Mouse (Mus musculus) midbrain, embryonic 12.5 days (tissue): ENCODE results near the gene Gatc. TPM values are rescaled to one million over a fixed set of nuclear protein-coding genes. Genes with fewer than 3 reads are reported as not detected.
A peak's percentile ranks its signal among the peaks of the same experiment; 100 is the strongest.

ENCODE experiments used
- ATAC-seq: fragments of 200-750 bp; cut with Nextera tagmentation; 2 replicates; pipeline ENCODE4 v1.8.0; 2017; ENCODE audit warnings: low read depth, moderate TSS enrichment, moderate library complexity; ENCODE audit not compliant: low FRiP score
- H3K27ac ChIP-seq: fragments of 300-500 bp; sonication (generic); replicated peaks from 2 replicates; pipeline ENCODE4 v1.5.1; 2016; ENCODE audit warnings: mild to moderate bottlenecking
- H3K27me3 ChIP-seq: fragments of 300-500 bp; sonication (generic); 2 replicates; pipeline ENCODE4 v1.6.1; 2016; ENCODE audit warnings: mild to moderate bottlenecking
- H3K36me3 ChIP-seq: fragments of 300-500 bp; sonication (generic); 2 replicates; pipeline ENCODE4 v1.6.1; 2016
- H3K4me1 ChIP-seq: fragments of 300-500 bp; sonication (generic); 2 replicates; pipeline ENCODE4 v1.6.1; 2016
- H3K4me2 ChIP-seq: fragments of 300-500 bp; sonication (generic); replicated peaks from 2 replicates; pipeline ENCODE4 v1.6.1; 2016; ENCODE audit warnings: mild to moderate bottlenecking, moderate library complexity
- H3K4me3 ChIP-seq: fragments of 300-500 bp; sonication (generic); 2 replicates; pipeline ENCODE4 v1.5.1; 2016; ENCODE audit warnings: mild to moderate bottlenecking
- H3K9ac ChIP-seq: fragments of 300-500 bp; sonication (generic); replicated peaks from 2 replicates; pipeline ENCODE4 v1.6.1; 2016; ENCODE audit warnings: mild to moderate bottlenecking, moderate library complexity
- H3K9me3 ChIP-seq: fragments of 300-500 bp; sonication (generic); 2 replicates; pipeline ENCODE4 v1.6.1; 2016; ENCODE audit warnings: mild to moderate bottlenecking
- WGBS: fragments of 180-500 bp; shearing (Covaris S2); methylation state at CpG from one replicate; pipeline ENCODE4 v1.1.7; 2016; 5-methylcytosine and 5-hydroxymethylcytosine counted together
- polyA plus RNA-seq: library from polyadenylated mRNA; unstranded; fragments of >200 nt; fragmentation: Nextera tagmentation; extraction: Ambion mirVana; gene quantifications from 2 replicates; pipeline ENCODE4 v1.2.1, GENCODE M21; 2016

The Gatc gene
- polyA plus RNA-seq, 1 experiment from 2014 or later: 39.7 TPM

DNA sequence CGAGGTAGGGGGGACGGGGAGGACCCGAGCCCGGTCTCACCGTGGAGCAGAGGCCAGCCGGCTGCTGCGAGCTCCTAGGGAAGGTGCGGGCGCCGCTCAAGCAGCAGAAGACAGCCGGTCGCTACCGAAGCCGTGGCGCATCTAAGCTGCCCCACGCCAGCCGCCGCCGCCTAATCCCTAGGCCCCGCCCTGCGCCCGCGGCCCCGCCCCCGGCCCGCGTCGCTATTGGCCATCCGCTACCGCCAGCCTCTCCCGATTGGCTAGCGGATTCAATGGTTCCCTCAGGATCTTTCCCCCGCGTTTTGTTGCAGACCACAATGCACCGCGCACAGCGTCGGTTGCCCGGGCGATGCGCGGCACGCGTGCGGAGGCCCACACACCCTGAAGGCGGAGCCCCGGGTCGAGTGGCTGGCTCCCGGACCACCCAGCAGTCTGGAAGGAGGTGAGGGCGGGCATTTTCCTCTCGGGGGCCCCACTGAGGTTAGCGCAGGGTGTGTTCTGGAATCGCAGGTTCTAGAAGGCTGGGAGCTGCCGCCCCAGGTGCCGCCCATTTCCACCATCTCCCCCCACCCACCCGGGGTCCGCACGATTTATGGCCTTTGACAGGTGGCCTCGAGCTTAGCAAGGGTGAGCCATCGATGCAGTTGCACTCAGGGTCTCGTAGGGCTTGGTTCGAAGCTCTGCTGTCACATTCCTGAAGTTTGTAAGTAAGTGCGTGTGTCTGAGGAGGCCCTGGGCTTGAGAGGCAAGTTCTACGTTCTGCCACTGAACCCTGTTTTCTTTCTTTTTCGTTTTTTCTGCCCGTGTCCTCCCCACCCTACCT lies 40.0 kb downstream of the Gatc start, which contains the start of gene Dynll1:
Gene Dynll1, minus strand, starts transcription at position 208 of the 823 bp plus-strand sequence.
- Histone ChIP-seq H3K9ac (peak within 1 kb of the TSS; percentile 90), H3K4me3 (peak within 1 kb of the TSS; percentile 91), H3K4me2 (peak within 1 kb of the TSS; percentile 76), H3K9me3 (no peaks in the 10 kb centered on the region), H3K4me1 (peaks cover 24% of the 10 kb centered on the region), H3K27ac (peak within 1 kb of the TSS; percentile 94), H3K36me3 (peaks cover 27% of the 10 kb centered on the region), H3K27me3 (peaks cover 12% of the 10 kb centered on the region)
- peak; percentile 98 for ATAC-seq
- under 1% methylated on average over 63 of the region's 66 CpGs for WGBS

DNA sequence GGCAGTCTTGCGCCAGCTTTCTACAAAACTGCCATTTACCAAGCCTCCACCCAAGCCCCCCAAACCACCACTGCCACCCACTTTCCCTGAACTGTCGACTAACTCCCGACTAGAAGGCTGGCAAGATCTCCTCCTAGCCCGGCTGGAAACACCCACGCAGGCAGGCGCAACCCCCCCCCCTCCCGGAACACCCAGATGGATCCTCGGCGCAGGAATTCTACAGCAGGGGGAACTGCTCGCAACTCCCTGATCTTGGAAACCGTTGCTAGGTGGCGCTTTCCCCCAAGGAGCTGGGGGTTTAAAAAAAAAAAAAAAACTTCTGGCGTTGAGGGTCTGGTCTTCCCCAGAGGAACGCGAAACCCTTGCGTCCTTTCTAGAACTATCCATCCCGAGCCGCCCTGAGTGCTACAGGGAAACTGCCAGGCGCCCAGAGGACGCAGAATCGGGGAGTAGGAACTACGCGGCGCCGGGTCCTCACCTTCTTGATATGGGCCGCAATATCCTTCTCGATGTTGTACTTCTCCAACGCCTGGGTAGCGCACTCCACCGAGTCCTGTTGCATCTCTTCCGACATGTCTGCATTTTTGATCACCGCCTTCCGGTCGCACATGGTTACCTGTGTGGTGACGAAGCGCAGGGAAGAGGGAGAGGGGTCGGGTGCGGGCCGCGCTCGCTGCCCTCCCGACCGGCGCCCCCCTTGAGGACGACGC lies 40.8 kb downstream of the Gatc start:
- H3K27ac ChIP-seq: peak overlapping the region; percentile 94
- H3K27me3 ChIP-seq: peaks cover 12% of the 10 kb centered on the region
- peak overlapping the region; percentile 76 for H3K4me2 ChIP-seq
- peak; percentile 34 for ATAC-seq
- under 1% methylated on average over 46 of the region's 46 CpGs for WGBS
- peak overlapping the region; percentile 90 for H3K9ac ChIP-seq
- peaks cover 35% of the 10 kb centered on the region for H3K36me3 ChIP-seq
- peaks cover 24% of the 10 kb centered on the region for H3K4me1 ChIP-seq
- H3K9me3 ChIP-seq: no peaks in the 10 kb centered on the region
- H3K4me3 ChIP-seq: peak overlapping the region; percentile 91

DNA sequence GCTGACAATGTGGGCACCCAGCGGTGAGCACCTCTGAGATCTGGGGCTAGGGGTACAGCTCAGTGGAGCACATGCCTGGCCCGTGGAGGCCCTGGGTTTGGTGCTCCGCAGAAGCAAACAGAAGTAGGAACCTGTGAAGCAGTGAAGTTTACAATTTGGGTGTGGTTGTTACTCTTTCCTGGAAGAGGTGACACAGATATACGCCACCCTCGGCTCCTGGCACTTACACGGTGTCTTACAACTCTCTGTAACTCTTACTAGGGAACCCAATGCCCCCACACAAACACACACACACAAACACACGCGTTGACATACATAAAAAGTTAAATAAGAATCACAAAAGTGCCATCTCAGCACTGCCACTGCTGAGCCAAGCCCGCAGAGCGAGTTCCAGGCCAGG lies 44.6 kb downstream of the Gatc start:
- 86% methylated on average over 10 of the region's 10 CpGs for WGBS
- Histone ChIP-seq H3K9ac (no peak overlapping the region), H3K27ac (no peak overlapping the region), H3K4me1 (peaks cover 20% of the 10 kb centered on the region), H3K9me3 (no peaks in the 10 kb centered on the region), H3K4me3 (no peak overlapping the region), H3K27me3 (no peaks in the 10 kb centered on the region), H3K36me3 (peaks cover 64% of the 10 kb centered on the region), H3K4me2 (no peak overlapping the region)
- ATAC-seq: no peak

DNA sequence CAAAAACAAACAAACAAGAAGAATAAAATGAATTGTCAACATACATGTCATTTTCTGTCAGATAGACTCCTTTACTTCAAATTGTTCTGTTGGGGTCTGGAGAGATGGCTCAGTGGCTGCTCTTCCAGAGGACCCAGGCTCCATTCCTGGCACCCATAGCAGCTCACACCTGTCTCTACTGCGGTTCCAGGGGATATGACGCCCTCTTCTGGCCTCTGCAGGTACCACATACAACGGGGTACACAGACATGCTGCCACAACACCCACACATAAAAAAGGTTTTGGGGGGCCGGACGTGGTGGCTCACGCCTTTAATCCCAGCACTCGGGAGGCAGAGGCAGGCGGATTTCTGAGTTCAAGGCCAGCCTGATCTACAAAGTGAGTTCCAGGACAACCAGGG lies 46.8 kb downstream of the Gatc start:
- no peak for ATAC-seq
- Histone ChIP-seq H3K4me3 (no peak overlapping the region), H3K27ac (no peak overlapping the region), H3K9ac (no peak overlapping the region), H3K27me3 (no peaks in the 10 kb centered on the region), H3K9me3 (no peaks in the 10 kb centered on the region), H3K36me3 (peaks cover 84% of the 10 kb centered on the region), H3K4me2 (no peak overlapping the region), H3K4me1 (peaks cover 12% of the 10 kb centered on the region)
- 88% methylated on average over 8 of the region's 8 CpGs for WGBS

DNA sequence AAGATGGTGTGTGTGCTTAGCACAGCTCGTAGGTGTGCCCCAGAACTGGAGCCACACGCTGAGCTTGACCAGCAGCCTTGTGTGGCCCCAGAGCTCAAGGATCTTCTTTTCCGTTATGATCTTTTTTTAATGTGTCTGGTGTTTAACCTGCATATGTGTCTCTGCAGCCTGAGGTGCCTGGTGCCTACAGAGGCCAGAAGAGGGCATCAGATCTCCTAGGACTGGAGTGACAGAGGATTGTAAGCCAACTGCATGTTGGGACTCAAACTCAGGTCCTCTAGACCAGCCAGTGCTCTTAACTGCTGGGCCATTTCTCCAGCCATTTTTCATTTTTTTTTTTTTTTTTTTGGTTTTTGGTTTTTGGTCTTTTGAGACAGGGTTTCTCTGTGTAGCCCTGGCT lies 56.2 kb downstream of the Gatc start:
- Histone ChIP-seq H3K27ac (no peak overlapping the region), H3K4me2 (no peak overlapping the region), H3K9me3 (no peaks in the 10 kb centered on the region), H3K4me1 (peaks cover 6% of the 10 kb centered on the region), H3K36me3 (peaks cover 36% of the 10 kb centered on the region), H3K4me3 (no peak overlapping the region), H3K27me3 (no peaks in the 10 kb centered on the region), H3K9ac (no peak overlapping the region)
- WGBS: 90% methylated on average over 3 of the region's 3 CpGs
- ATAC-seq: no peak

Other genes starting within 250 kb of the Gatc start
- gene Gm10401, start 242.9 kb downstream of the Gatc start, polyA plus RNA-seq: 25.3 and 31.3 TPM in 2 replicates
- gene Acads, start 221.8 kb downstream of the Gatc start, polyA plus RNA-seq: 38.1 and 38.5 TPM in 2 replicates
- gene Unc119b, start 206.2 kb downstream of the Gatc start, polyA plus RNA-seq: 62.3 and 65.9 TPM in 2 replicates
- 50.0 and 57.1 TPM in 2 replicates for gene Mlec, start 183.0 kb downstream of the Gatc start, polyA plus RNA-seq
- 2.3 and 3.6 TPM in 2 replicates for gene Cabp1, start 146.8 kb downstream of the Gatc start, polyA plus RNA-seq
- 76.7 and 79.0 TPM in 2 replicates for gene Pop5, start 105.3 kb downstream of the Gatc start, polyA plus RNA-seq
- gene Rnf10, start 68.3 kb downstream of the Gatc start, polyA plus RNA-seq: 196 and 208 TPM in 2 replicates
- 48.5 and 52.8 TPM in 2 replicates for gene Coq5, start 61.5 kb downstream of the Gatc start, polyA plus RNA-seq
- 1,312 and 1,433 TPM in 2 replicates for gene Dynll1, start 40.2 kb downstream of the Gatc start, polyA plus RNA-seq
- gene Srsf9, start 14.0 kb downstream of the Gatc start, polyA plus RNA-seq: 346 and 358 TPM in 2 replicates
- 50.8 and 57.3 TPM in 2 replicates for gene Triap1, start within 50 bp of the Gatc start, polyA plus RNA-seq
- gene Cox6a1, start 7.8 kb upstream of the Gatc start, polyA plus RNA-seq: 768 and 803 TPM in 2 replicates
- gene Msi1, start 88.4 kb upstream of the Gatc start, polyA plus RNA-seq: 211 and 227 TPM in 2 replicates
- not detected in 2 replicates for gene Pla2g1b, start 125.1 kb upstream of the Gatc start, polyA plus RNA-seq
- gene Sirt4, start 143.5 kb upstream of the Gatc start, polyA plus RNA-seq: 24.2 and 26.2 TPM in 2 replicates
- gene Pxn, start 165.5 kb upstream of the Gatc start, polyA plus RNA-seq: 24.0 and 27.2 TPM in 2 replicates
- 863 and 871 TPM in 2 replicates for gene Rplp0, start 218.3 kb upstream of the Gatc start, polyA plus RNA-seq
- 63.1 and 65.3 TPM in 2 replicates for gene Gcn1l1, start 224.1 kb upstream of the Gatc start, polyA plus RNA-seq